Mouse (Mus musculus) midbrain, embryonic 14.5 days (tissue): ENCODE results near the gene Mcu. TPM values are rescaled to one million over a fixed set of nuclear protein-coding genes. Genes with fewer than 3 reads are reported as not detected.

ENCODE experiments used
- ATAC-seq: fragments of 200-750 bp; cut with Nextera tagmentation; 2 replicates; pipeline ENCODE4 v1.8.0; 2017; ENCODE audit warnings: moderate number of reproducible peaks, moderate library complexity; ENCODE audit not compliant: low FRiP score, low TSS enrichment
- DNase-seq: peaks from one replicate; pipeline ENCODE4 v3.0.0-alpha.2; 2015
- H3K27ac ChIP-seq: fragments of 300-500 bp; sonication (generic); replicated peaks from 2 replicates; pipeline ENCODE4 v1.5.1; 2014; ENCODE audit warnings: mild to moderate bottlenecking, low read depth, low read length, moderate library complexity
- H3K27me3 ChIP-seq: fragments of 300-500 bp; sonication (generic); 2 replicates; pipeline ENCODE4 v1.6.1; 2014; ENCODE audit warnings: low read length, control low read depth, mixed read lengths; ENCODE audit not compliant: control insufficient read depth, insufficient read depth
- H3K36me3 ChIP-seq: fragments of 300-500 bp; sonication (generic); 2 replicates; pipeline ENCODE4 v1.6.1; 2014; ENCODE audit warnings: low read length, control low read depth; ENCODE audit not compliant: control insufficient read depth, insufficient read depth
- H3K4me1 ChIP-seq: fragments of 300-500 bp; sonication (generic); 2 replicates; pipeline ENCODE4 v1.6.1; 2014; ENCODE audit warnings: mild to moderate bottlenecking, antibody characterized with exemption, low read length, control low read depth; ENCODE audit not compliant: control insufficient read depth, insufficient read depth
- H3K4me2 ChIP-seq: fragments of 300-500 bp; sonication (generic); 2 replicates; pipeline ENCODE4 v1.6.1; 2014; ENCODE audit warnings: mild to moderate bottlenecking, low read length, moderate library complexity
- H3K4me3 ChIP-seq: fragments of 300-500 bp; sonication (generic); replicated peaks from 2 replicates; pipeline ENCODE4 v1.5.1; 2014; ENCODE audit warnings: low read depth, low read length
- H3K9ac ChIP-seq: fragments of 300-500 bp; sonication (generic); replicated peaks from 2 replicates; pipeline ENCODE4 v1.6.1; 2014; ENCODE audit warnings: mild to moderate bottlenecking, low read length, moderate library complexity
- H3K9me3 ChIP-seq: fragments of 300-500 bp; sonication (generic); 2 replicates; pipeline ENCODE4 v1.6.1; 2016; ENCODE audit warnings: low read length, control low read depth, mixed read lengths; ENCODE audit not compliant: control insufficient read depth
- WGBS: fragments of 180-500 bp; shearing (Covaris S2); extraction: QIAGEN DNeasy Blood & Tissue Kit; methylation state at CpG from one replicate; pipeline ENCODE4 v1.1.7; 2014; 5-methylcytosine and 5-hydroxymethylcytosine counted together
- polyA plus RNA-seq: library from polyadenylated mRNA; unstranded; fragments of >200 nt; fragmentation: Nextera tagmentation; extraction: Ambion mirVana; gene quantifications from 2 replicates; pipeline ENCODE4 v1.2.1, GENCODE M21; 2014

Mcu gene
- polyA plus RNA-seq, 1 experiment from 2014 or later = 24.7 TPM

DNA sequence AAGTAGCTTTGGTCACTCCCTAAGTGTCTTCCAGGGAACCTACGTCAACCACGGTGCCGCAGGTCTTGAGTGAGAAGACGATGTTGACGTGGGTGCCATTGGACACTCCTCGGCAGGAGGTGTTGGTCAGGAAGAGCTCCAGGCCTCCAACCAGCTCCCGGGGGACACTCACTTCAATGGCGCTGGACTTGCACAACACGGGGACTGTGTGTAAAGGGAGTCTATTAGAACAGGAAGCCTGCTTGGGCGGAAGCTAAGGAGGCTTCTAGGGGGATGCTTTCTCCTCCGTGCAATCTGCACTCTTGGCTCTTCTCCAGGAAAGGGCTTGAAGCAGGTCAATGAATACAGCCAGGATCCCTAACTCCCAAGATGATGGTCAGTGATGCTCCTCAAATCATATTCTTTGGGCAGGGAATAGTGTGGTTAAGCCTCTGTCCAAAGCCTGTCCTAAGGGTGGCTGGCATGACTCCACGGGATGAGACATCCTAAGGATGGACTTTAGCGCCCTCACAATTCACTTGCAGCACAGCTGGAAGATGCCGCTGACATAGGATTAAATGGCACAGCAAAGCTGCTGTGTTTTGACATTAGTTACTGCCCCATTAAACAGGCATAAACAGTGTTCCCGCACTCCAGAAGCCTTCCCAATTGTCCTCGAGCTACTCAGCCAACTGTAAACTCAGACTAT lies 186.9 kb downstream of the Mcu start:
- 92% methylated on average over 16 of the region's 16 CpGs for WGBS
- H3K36me3 ChIP-seq = no peaks in the 10 kb centered on the region
- DNase-seq = no peak
- H3K4me1 ChIP-seq = no peaks in the 10 kb centered on the region
- ATAC-seq = no peak
- no peak overlapping the region for H3K4me3 ChIP-seq
- no peaks in the 10 kb centered on the region for H3K27me3 ChIP-seq
- no peak overlapping the region for H3K4me2 ChIP-seq
- H3K9ac ChIP-seq = no peak overlapping the region
- no peak overlapping the region for H3K27ac ChIP-seq
- no peaks in the 10 kb centered on the region for H3K9me3 ChIP-seq

DNA sequence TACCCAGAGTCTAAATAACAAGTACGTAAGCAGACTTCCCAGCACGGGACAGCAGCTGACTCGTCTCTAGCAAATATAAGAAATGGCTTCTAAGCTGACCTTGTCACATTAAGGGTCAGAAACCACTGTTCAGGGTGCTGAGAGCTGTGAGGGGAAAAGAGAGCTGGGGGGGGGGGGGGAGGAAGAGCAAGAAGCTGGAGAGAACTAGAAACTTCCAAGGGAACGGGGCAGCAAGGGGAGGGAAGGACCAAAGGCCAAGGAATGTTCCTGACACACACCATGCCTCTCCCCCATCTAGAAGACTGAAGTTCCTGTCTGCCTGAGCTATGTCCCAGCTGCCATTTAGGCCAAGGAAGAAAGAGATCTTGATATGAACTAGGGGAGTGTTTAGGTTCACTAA lies 190.1 kb downstream of the Mcu start:
- Histone ChIP-seq H3K4me2 (no peak overlapping the region), H3K27ac (no peak overlapping the region), H3K4me1 (no peaks in the 10 kb centered on the region), H3K27me3 (no peaks in the 10 kb centered on the region), H3K9me3 (no peaks in the 10 kb centered on the region), H3K36me3 (no peaks in the 10 kb centered on the region), H3K4me3 (no peak overlapping the region), H3K9ac (no peak overlapping the region)
- DNase-seq (no peak), ATAC-seq (no peak)
- 86% methylated on average over 4 of the region's 4 CpGs for WGBS

DNA sequence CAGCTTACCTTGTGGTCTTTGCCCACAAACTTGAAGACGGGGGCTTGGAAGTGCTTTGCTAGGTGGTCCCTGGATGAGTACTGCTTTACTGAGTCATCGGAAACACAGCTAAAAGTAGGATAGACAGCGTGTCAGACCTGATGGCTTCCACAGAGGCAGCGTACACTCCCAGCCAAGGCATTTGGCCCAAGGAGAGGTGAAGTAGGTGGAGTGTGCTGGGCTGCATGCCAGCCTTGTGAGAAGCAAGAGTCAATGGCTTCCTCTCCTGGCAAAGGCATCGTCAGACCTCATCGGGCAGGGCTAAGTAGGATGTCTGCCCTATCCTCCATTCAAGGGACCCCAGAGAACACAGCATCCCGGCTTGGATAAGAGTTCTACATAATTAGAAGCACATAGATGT lies 191.1 kb downstream of the Mcu start:
- Histone ChIP-seq H3K4me2 (no peak overlapping the region), H3K4me1 (no peaks in the 10 kb centered on the region), H3K9me3 (no peaks in the 10 kb centered on the region), H3K27ac (no peak overlapping the region), H3K4me3 (no peak overlapping the region), H3K36me3 (no peaks in the 10 kb centered on the region), H3K27me3 (no peaks in the 10 kb centered on the region), H3K9ac (no peak overlapping the region)
- 89% methylated on average over 7 of the region's 7 CpGs for WGBS
- no peak for ATAC-seq
- no peak for DNase-seq

DNA sequence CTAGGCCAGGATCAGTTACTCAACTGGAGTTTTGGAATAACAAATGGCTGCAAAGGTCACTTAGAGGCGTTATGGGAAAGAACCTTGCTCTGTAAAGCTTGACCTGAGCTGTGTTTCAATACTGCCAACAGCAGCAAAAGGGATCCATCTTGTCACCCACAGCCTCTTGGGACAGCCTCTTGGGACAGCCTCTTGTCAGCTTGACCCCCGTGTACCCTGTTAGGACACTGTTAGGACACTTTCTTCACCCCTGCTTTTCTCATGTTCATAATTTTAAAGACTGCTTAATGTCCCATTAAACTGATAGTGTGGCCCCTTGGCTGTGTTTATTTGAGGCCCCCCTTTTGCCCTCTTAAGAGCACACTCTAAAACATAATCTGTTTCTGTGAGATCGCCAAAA lies 192.0 kb downstream of the Mcu start:
- Histone ChIP-seq H3K9me3 (no peaks in the 10 kb centered on the region), H3K4me2 (no peak overlapping the region), H3K27ac (no peak overlapping the region), H3K9ac (no peak overlapping the region), H3K36me3 (no peaks in the 10 kb centered on the region), H3K4me1 (no peaks in the 10 kb centered on the region), H3K27me3 (no peaks in the 10 kb centered on the region), H3K4me3 (no peak overlapping the region)
- 92% methylated on average over 3 of the region's 3 CpGs for WGBS
- ATAC-seq = no peak
- DNase-seq = no peak

DNA sequence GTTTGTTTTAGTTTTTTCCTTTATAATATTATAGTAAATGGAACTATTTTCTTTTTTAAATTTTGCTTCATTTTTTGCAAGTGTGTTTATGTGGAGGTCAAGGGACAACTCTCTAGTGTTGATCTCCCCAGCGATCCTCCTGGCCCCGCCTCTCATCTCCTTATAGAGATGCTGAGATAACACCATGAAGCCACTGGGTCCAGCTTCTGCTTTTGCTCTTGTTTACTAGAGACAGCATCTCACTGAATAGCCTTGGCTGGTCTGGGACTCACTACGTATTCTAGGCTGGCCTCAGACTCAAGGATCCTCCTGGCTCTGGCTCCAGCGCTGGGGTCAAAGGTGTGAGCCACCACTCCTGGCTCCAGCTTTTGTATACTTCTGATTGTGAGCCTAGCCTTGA lies 197.0 kb downstream of the Mcu start:
- no peak for DNase-seq
- WGBS = 90% methylated on average over 4 of the region's 4 CpGs

DNA sequence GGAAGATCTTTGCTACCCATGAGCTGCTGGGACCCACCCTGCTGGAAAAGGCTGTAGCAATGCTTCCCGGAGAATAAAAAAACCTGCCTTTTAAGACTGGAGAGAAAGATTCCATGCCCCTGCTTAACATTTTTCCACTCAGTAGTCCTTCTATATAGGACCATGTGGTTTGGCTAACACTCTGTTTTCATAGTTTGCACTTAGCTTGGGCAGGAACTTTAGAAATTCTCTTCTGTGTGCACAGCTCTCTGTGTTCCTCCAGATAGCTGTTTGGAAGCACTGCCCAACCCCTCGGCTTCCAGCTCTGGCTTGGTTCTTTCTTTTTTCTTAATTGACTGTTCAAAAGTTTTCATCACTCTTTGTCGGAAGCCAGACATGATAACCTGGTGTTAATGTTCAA lies 199.9 kb downstream of the Mcu start:
- Histone ChIP-seq H3K36me3 (no peaks in the 10 kb centered on the region), H3K4me3 (no peak overlapping the region), H3K9me3 (no peaks in the 10 kb centered on the region), H3K27ac (no peak overlapping the region), H3K27me3 (no peaks in the 10 kb centered on the region), H3K4me2 (no peak overlapping the region), H3K9ac (no peak overlapping the region), H3K4me1 (no peaks in the 10 kb centered on the region)
- no peak for ATAC-seq
- DNase-seq = no peak
- WGBS = 92% methylated on average over 3 of the region's 3 CpGs

More for the DNA sequence above, 197.0 kb downstream of the Mcu start:
- no peaks in the 10 kb centered on the region for H3K4me1 ChIP-seq
- no peak overlapping the region for H3K4me3 ChIP-seq
- no peak overlapping the region for H3K4me2 ChIP-seq
- no peaks in the 10 kb centered on the region for H3K36me3 ChIP-seq
- H3K9me3 ChIP-seq = no peaks in the 10 kb centered on the region
- H3K27ac ChIP-seq = no peak overlapping the region
- no peak overlapping the region for H3K9ac ChIP-seq
- H3K27me3 ChIP-seq = no peaks in the 10 kb centered on the region
- ATAC-seq = no peak

DNA sequence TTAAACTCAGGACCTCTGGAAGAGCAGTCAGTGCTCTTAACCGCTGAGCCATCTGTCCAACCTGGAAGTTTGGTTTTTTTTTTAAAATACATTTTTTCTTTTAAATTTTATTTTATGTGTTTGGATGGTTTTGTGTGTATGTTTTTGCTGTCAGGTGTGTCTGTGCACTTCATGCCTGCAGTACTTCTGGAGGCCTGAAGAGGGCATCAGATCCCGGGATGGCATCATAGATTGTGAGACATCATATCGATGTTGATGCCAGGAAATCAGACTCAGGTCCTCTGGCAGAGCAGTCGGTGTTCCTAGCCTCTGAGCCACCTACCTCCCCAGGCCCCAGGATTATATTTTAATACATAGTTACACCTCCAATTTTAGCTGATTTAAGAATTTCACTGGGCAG lies 202.8 kb downstream of the Mcu start:
- no peaks in the 10 kb centered on the region for H3K4me1 ChIP-seq
- no peaks in the 10 kb centered on the region for H3K27me3 ChIP-seq
- no peaks in the 10 kb centered on the region for H3K36me3 ChIP-seq
- no peaks in the 10 kb centered on the region for H3K9me3 ChIP-seq
- no peak for ATAC-seq
- DNase-seq = no peak
- 91% methylated on average over 4 of the region's 4 CpGs for WGBS
- H3K4me3 ChIP-seq = no peak overlapping the region
- H3K9ac ChIP-seq = no peak overlapping the region
- H3K27ac ChIP-seq = no peak overlapping the region
- no peak overlapping the region for H3K4me2 ChIP-seq

DNA sequence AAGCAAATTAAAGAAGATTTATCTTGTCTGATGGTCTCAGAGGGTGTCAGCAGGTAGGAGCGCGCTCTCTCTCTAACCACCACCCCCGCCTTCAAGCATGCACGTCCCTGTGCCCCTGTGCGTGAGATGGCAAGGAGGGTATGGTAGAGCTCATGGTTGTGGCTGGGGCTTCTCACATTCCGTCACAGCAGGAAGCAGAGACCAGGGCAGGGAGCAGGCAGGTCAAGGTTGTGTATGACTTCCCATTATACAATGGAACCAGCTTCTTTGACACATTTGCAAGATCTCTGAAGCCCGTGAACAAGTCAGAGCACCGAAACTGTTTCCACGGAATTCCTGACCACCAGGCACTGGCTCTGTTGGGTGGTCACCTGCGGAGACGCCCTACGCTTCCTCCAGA lies 206.2 kb downstream of the Mcu start:
- H3K9me3 ChIP-seq = no peaks in the 10 kb centered on the region
- no peaks in the 10 kb centered on the region for H3K27me3 ChIP-seq
- H3K9ac ChIP-seq = no peak overlapping the region
- ATAC-seq (no peak), DNase-seq (no peak)
- no peaks in the 10 kb centered on the region for H3K36me3 ChIP-seq
- H3K27ac ChIP-seq = no peak overlapping the region
- no peaks in the 10 kb centered on the region for H3K4me1 ChIP-seq
- H3K4me2 ChIP-seq = no peak overlapping the region
- H3K4me3 ChIP-seq = no peak overlapping the region
- WGBS = 86% methylated on average over 12 of the region's 12 CpGs

DNA sequence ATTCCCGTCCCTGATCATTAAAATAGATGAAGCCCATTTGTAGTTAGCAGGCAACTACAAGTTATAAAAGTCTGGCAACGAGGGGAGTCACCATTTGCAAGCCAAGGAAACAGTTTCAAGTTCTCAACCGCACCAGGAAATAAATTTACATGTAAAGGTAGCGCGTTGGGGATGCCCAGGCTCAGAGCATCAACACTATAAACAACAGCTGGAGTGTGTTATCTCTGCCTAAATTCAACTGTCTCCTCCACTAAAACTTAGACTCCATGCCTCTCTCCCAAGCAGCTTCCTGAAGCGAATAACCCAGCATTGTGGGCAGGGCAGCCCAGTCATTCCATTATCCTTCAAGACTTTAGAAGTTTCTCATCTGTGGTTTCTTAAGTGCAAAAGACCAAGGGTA lies 208.0 kb downstream of the Mcu start:
- H3K27ac ChIP-seq = no peak overlapping the region
- no peak for ATAC-seq
- WGBS = 74% methylated on average over 6 of the region's 6 CpGs

More for the DNA sequence above, 208.0 kb downstream of the Mcu start:
- Histone ChIP-seq H3K4me1 (no peaks in the 10 kb centered on the region), H3K4me2 (no peak overlapping the region), H3K27me3 (no peaks in the 10 kb centered on the region), H3K9me3 (no peaks in the 10 kb centered on the region), H3K9ac (no peak overlapping the region), H3K36me3 (no peaks in the 10 kb centered on the region), H3K4me3 (no peak overlapping the region)
- DNase-seq = no peak
